Mouse (Mus musculus) liver, adult (tissue): ENCODE measurements around the gene BC030870.

ENCODE experiments used
- GATA4 ChIP-seq: IDR thresholded peaks from 2 replicates; pipeline ENCODE4 v1.6.1; 2014; ENCODE audit warnings: mild to moderate bottlenecking, low read length; ENCODE audit not compliant: insufficient replicate concordance

The BC030870 gene

DNA sequence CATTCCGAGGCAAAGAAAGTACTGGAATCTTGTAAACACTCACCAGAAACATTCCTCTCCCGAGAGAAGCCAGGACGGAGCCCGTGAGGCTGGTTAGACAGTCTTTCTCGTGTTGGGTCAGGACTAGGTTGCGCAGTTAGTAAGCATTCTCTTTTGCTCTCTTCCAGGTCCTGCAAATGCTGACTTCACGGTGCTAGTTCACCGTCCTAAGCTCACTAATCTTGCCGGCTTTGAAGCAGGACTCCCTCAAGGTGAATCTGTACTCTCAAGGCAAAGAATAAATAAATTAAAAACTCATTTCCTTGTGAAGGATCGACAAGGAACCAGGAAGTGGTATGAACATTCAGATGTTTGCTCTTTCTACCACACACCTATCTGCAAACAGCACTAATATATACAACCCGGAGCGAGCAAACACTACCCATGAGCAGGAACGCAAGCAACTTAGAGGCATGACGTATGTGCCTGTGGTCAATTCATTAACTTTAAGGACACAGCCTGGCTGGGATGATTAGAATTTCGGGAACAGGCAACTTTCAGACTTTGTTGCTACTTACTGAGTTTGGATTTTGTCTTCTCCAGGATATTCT is at the start of gene BC030870:
Gene BC030870 (minus strand): TSS at position 365 of the 590 bp plus-strand sequence.
- no peak for TF ChIP-seq GATA4

DNA sequence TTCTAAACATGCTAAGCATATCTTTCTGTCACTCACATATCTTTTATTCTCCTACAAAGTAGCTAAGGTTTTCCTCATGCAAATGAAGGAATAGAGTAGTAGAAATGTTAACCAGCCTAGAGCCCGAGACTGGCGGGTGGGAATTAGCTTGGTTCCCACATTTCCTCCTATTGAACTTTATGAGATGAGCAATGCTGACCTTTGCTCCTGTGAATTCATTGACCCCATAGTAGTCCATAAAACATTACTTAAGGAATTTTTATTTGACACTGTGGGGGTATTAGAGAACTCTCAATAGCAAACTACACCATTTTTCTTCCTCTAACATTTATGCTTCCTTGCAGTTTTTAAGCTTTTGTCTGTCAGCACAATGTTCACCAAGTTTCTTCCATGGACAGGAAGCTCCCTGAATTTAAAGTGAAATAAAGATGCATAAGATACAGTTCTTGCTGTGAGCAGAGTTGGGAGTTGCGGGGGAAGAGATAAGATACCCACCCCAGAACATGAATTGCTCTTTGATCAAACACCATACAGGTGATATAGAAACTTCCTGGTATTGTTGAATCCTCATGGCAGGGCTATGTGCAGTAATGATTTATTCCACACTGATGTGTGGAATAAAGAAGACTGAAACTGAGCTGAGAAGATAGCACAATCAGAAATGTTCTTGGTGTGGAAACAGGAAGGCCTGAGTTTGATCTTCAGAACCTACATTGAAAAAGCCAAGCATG is 45.5 kb upstream of the BC030870 start:
- TF ChIP-seq GATA4 = no peak

DNA sequence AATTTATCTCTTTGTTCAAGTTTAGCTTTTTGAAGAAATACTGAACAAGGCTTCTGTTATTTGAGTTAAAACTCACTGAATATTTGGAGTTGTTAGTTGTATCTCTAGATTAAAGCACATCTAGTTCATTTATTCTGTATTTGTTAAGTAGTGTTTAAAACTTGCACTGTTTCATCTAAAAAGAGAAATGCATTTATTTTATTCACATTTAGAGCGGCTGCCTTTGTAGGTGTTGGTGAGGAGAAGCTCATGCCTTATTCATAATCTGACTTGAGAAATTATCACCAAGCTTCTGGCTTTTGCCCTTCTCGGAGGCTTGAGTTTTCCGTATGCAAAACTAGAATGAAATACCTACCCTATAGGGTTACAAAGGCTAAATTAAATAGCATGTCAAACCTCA is 39.8 kb upstream of the BC030870 start:
- no peak for TF ChIP-seq GATA4

DNA sequence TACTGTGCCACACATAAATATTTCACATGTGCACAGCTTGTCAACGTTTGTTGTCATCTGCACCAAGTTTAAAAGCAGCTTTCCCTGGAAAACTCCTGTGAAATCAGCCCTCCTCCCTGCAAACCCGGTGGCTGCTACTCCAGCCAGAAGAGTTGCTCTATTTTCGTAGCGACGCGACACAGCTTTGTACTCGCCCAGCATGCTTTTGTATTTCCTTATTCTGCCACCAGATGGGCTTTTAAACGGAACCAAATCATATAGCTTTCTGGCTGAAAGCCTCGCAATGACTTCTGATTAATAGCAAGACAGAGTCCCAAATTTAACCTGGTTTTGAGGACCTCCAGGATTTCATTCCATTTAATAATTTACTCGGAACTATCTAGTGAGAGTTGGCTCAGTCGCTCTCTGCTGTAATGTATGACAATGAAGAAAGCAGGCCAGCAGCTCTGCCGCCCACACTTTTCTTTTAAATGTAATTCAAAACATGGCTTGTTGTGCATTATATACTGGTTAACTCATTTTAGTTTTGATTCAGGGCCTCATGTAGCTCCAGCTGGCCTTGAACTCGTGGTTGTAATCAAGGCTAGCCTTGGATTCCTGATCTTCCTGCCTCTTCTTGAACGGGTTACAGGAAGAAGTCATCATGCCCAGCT is 29.9 kb upstream of the BC030870 start:
- TF ChIP-seq GATA4 = no peak

DNA sequence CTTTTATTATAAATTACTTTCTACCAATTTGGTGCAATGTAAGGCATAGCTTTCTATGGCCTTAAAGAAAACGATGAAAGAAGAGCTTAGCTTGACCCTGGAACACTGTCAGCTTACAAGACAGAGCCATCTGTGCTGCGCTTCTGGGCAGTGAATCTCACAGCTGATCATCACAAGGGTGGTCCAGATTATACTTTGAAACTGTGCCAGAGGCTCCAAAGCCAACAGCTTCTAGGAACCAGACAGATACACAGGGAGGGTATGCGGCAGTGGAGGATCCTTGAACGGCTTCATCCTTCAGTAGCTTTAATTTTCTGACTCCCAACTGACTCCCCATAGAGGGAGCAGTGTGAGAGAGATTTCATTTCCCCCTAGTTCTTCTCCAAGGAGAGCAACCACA is 28.5 kb upstream of the BC030870 start:
- no peak for TF ChIP-seq GATA4

DNA sequence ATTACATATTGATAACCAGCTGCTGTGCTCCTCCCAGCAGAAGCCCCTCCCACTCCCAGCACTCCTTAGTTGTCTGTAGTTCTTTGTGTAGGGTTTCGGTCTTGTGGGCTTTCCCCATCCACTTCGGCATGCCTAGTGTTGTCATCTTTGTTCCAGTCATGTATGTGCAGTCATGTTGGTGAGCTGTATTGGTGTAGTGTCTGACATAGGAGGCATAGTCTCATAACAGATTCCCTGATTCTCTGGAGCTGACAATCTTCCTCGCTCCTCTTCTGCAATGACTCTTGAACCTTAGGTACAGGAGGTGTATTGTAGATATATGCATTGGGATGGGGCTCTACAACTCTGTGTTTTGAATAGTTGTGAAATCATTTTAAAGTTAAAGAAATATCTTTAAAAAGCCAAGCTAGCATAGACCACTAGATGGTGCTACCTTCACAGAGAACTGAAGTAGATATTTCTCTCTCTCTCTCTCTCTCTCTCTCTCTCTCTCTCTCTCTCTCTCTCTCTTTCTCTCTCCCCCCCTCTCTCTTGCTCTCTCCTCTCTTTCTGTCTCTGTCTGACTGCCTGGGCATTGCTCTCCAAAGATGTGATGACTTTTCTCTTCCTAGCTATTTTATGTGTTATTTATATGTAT is 9.6 kb upstream of the BC030870 start:
- TF ChIP-seq GATA4 = no peak

DNA sequence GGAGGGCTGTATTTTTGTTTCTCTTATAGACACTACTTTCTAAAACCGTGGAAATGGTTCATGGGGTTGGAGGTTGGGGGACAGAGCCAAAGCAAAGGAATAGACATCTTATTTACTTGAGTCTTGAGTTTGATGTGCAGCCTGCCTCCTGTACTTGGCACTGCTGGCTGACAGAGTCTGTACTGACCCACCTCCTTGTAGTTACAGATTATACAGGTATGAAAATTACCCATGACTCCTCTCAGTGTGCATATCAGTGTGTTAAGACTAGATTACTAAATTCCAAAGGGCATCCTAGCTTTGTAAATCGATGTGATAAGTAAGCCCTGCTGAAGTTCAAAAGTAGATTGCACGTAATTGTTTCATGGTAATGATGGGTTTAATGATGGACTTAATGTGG is 2.9 kb downstream of the BC030870 start:
- TF ChIP-seq GATA4 = no peak

DNA sequence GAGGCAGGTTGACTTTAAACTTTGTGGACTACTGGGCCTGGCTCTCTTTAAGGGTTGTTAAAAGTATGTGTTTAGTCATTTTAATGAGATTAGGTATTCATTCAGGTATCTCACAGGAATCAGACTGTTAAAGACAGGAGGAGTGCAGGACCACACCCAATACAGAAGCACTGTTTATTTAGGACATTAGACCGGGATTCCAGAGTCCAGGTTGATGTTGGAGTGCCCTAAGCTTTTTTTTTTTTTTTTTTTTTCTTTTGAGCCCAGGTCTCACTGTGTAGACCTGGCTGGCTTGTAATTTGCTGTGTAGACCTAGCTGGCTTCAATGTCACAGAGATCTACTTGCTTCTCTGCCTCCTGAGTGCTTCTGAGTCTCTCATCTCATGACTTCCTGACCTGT is 3.3 kb downstream of the BC030870 start:
- TF ChIP-seq GATA4 = no peak

DNA sequence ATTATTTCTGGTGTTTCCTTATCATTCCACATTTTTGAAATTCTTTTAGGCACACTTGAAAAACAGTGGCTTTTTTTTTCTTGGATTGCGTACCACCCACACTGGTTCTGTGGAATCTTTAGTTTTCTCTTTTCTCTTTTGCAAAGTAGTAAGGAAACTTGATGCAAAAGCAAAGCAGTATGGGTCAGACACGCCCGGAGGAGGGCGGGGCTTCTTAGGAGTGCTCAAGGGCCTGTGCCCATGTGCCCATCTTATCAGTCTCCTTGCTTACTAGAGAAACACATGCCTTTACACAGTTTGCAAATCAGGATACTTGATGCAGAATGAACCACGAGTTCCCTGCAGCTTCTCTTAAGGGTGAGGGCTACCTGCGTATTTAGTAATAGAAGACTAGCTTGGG is 17.3 kb downstream of the BC030870 start:
- no peak for TF ChIP-seq GATA4

DNA sequence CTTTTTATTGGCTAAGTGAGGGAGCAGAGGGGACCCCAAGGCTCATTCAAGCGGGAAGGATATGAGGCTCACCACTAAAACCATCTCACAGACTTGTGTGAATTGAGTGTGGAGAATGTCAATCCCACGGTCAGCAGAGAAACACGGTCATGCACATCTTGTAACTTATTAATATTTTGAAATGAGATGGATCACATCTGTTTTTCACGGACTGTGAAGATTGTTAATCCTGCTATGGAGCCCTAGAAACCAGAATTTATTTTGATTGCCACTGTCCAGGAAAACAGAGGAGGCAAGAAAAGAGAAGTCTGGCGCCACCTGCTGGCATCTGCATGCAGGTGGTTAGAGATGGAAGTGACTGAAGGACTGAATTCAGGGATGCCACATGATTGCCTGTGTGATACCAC is 19.1 kb downstream of the BC030870 start:
- no peak for TF ChIP-seq GATA4

DNA sequence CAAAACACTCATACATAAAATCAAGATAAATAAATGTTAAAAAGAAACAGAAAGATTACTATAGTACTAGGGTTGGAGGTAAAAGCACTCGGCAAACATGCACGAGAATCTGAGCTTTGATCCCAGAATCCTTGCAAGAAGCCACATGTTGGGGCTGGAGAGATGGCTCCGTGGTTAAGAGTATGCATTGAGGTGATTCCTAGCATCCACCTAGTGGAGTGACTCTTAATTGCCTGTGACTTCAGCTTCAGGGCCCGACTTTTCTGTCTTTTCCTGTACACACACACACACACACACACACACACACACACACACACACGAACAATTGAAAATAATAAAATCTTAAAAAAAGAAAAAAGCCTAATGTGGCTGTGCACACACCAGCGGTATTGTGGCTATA is 20.4 kb downstream of the BC030870 start:
- no peak for TF ChIP-seq GATA4

DNA sequence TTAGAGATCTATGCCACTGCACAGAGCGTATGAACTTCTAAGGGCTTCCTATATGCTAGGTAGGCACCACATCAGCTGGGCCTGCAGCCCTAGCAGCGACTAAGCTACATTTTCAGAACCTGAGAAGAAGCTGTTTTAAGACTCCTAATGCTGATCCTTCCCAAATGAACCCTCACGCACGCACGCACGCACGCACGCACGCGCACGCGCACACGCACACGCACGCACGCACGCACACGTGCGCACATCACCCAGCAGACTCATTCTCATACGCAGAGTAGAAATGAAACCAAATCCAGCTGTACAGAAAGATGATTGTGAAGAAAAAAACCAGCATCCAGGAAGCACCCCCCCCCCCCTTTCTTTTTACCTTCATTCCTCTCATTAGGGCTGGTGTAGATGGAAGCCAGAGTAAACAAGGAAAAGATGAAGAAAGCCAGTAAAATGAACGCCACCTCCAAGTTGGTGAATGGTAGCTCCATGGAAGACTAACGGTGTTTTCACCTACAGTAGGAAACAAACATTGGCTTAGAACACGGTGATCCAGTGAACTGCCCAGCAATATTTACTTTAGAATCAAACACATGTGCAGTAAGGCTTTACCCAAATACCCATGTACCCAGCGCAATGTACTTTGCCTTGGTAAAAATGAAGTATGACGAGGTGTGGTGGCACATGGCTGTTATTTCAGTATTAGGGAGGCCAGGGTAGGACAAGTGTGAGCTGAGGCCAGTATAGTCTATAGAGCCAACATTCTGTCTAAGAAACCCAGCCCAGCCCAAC is 21.2 kb downstream of the BC030870 start:
- TF ChIP-seq GATA4 = no peak

DNA sequence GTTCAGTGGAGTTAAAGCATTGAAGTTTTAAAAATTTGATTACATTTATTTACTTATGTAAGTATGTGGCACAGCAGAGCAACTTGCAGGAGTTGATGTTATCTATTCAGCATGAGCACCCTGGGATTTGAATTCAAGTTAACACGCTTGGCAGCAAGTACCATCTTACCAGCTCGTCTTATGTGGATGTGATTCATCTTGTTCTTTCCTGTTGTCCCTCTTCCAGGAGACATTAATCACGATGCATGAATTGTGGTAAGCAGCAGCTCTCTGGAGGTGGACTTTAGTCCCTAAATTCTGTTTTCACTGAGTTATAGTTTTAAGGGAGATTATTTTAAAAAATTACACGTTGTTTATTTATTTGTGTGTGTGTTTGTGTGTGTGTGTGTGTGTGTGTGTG is 25.3 kb downstream of the BC030870 start:
- TF ChIP-seq GATA4 = no peak

DNA sequence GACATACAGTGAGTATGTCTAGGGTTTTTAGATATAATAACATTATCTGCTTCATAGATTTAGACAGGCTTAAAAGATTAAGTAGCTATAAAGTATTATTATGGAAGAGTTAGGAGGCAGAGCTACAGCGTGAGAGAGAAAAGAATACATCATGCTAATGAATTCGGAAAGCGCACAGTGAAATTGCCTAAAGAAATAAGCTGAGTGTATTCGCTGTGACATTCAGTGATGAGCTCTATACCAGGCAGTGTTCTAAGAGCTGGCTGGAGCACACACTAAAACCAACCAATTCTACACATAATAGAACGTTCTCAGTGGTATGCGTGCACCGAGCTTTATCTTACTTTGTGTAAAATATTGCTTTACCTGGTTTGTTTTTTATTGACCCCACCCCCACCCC is 25.7 kb downstream of the BC030870 start:
- no peak for TF ChIP-seq GATA4

DNA sequence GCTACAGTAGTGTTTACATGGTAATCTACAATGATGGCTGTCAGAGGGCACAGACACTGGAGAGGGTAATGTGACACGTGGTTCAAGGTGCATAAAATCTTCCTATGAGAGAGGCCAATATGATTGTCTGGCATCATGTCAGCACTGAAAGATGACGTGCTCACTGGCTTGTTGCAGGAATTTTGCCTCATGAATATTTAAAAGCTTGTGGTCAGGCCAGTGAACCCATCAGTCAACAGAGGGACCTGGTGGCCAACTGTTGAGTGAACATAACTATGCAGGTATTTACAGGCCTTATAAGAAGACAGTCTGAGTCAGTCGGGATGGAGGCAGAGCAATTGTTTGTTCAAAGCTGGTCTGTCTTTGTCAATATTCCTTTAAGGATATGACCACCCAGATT is 29.6 kb downstream of the BC030870 start:
- TF ChIP-seq GATA4 = no peak

DNA sequence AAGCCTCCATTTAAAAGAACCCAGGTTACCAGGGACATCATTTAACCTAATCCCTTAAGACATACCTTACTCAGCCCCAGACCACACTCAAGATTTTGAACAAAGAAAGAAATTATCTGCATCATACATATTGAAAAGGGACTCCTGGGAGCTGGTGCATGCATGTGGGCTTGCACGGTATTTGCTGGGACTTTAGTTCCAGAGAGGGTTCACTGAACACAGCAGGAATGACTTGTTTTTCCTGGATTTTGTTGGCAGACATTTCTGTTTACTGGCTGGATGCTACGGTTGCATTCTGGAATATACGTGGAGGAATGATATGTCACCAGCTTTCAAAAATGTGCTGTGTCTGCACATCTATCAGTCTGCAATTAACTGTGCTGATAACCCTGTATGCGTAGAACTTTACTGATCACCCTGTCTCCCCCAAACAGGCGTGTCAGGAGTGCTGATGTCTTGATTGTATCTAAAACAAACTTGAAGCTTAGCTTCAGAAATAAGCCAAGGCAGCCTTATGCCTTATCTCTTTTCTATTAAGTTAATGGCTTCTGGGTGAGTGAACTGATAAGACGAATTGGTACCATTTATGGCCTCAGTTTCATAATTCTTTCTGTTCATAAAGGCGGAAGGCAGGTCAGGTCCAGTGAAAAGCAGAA is 31.5 kb downstream of the BC030870 start:
- peak; percentile 38; the same call in 1 of the 2 replicates for TF ChIP-seq GATA4
